Mouse (Mus musculus) spleen, adult 2 months (tissue): ENCODE measurements around the gene Osbpl10.

ENCODE experiments used
- CTCF ChIP-seq: fragments of 200-500 bp; IDR thresholded peaks from 2 replicates; pipeline ENCODE4 v1.5.1; 2011; ENCODE audit warnings: mild to moderate bottlenecking, inconsistent platforms; ENCODE audit not compliant: insufficient read depth, insufficient read length, insufficient replicate concordance; ENCODE audit errors: extremely low read depth
- POLR2A ChIP-seq: fragments of 200-500 bp; IDR thresholded peaks from 2 replicates; pipeline ENCODE4 v1.6.1; 2011; ENCODE audit warnings: low read depth, low read length, inconsistent platforms

- TF ChIP-seq CTCF (no peak), POLR2A (peak; percentile 88)
These were observed 44.6 kb upstream of the Osbpl10 start, which contains the start of gene Gpd1l for GRCm38 (mm10) chr9:114933723-114934171.
